Mouse (Mus musculus) erythroblast, adult 5-6 weeks (primary cell): ENCODE measurements around the gene Lrp5. TPM values are rescaled to one million over a fixed set of nuclear protein-coding genes. Genes with fewer than 3 reads are reported as not detected.

Experiments used
- ATAC-seq: replicated peaks from 2 replicates; pipeline ENCODE4 v1.8.0; 2016; ENCODE audit warnings: moderate number of reproducible peaks, mild to moderate bottlenecking, moderate TSS enrichment, inconsistent platforms; ENCODE audit not compliant: poor library complexity, low FRiP score, severe bottlenecking
- total RNA-seq, 2 experiments: library from RNA; stranded (forward) in 1 of 2; stranded (reverse) in 1 of 2; fragments of 150-400 nt in 1 of 2; fragments of 200-764, 138-1000 nt in 1 of 2; gene quantifications; 2 replicates each; pipeline versions ENCODE4 v1.2.3 to v1.2.4; 2015 to 2017; ENCODE audit warnings: low replicate concordance in 2 of 2

Gene Lrp5
- total RNA-seq, 2 experiments from 2014 or later = 2.7 to 3.8 TPM

GRCm38 (mm10) chr19:3576451-3577264 is 109.7 kb downstream of the Lrp5 start:
- ATAC-seq = no peak

GRCm38 (mm10) chr19:3575632-3576384 is 110.6 kb downstream of the Lrp5 start, which contains the start of gene Ppp6r3:
Ppp6r3 (minus strand) TSS chr19:3575749.
- ATAC-seq = peak; percentile 96

DNA sequence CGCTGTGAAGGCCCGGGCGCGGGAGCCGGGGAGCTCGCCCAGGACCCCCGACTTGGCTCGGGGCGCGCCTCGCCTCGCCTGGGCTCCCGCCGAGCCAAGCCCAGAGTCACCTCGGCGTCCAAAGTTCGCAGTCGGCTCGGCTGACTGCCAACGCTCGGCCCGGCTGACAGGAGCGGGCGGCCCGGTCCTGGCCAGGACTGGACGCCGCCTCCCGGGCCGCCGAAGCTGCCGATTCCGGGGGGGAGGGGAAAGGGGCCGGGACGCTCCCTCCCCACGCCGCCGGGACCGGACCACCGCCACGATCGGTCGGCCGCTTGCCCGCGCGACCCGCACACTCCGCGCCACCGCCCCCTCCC is 111.1 kb downstream of the Lrp5 start:
- ATAC-seq = peak; percentile 14

- ATAC-seq = no peak
Measured at GRCm38 (mm10) chr19:3574593-3575094, 111.7 kb downstream of the Lrp5 start.

- ATAC-seq = no peak
Measured at GRCm38 (mm10) chr19:3564309-3564708, 122.1 kb downstream of the Lrp5 start.

DNA sequence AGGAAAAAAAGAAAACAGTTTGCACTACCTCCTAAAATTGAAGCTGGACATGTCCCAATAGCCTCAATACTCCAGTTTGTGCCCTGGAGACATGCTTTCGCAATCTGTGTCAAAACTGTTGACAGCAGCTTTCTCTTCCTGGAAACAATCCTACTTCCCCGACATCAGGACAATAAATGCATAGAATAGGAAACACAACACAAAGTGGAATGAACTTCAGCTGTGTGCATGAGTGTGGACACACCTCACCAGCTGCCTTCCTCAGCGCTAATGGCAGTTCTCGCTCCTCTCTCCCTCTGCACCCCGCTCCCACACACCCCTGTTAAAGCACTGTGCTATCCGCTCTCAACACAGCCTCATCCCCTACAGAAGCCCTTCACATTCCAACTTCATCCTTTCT is 123.6 kb downstream of the Lrp5 start:
- ATAC-seq = no peak

DNA sequence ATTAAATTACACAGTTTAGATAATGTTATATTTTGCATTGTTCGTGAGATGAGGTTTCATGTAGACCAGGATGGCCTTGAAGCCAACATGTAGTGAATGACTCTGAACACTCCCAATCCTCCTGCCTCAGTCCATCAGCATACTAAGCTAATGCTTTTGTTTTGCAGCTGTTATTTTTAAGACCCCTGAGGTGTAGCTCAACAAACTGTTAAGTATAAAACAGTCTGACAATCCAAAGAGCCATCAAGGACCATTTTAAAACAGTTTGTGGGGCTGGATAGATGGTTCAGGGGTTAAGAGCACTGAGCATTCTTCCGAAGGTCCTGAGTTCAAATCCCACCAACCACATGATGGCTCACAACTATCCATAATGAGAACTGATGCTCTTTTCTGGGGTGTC is 124.1 kb downstream of the Lrp5 start:
- ATAC-seq = no peak

DNA sequence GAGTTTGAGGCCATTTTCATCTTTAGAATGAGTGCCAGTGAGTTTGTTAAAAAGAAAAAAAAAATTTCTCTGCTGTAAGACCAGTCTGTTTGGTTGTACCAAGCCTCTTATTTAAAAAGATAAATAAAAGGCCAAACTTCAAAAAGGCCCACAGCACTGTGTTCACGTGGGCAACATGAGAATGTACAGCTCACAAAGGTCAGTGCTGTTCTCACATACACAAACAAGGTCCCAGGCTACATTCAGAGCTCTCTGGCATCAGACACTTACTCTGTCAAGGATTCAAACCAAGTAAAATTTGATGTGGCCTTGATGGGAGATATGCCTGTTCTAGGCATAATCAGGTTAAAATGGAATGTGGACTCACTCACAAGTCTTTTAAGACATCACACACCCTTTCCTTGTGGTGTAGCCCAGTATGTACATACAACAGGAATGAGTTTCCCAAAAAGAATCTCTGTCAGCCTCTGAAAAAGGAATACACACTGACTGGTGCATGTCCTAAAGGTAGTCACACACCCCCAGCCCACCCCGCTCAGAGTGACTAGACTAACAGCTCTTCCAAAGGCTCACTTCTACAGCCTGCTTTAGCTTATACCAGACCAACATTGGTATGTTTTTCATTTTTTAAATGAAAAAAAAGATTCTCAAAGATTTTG is 130.1 kb downstream of the Lrp5 start:
- no peak for ATAC-seq

GRCm38 (mm10) chr19:3554785-3555184 is 131.6 kb downstream of the Lrp5 start:
- no peak for ATAC-seq

DNA sequence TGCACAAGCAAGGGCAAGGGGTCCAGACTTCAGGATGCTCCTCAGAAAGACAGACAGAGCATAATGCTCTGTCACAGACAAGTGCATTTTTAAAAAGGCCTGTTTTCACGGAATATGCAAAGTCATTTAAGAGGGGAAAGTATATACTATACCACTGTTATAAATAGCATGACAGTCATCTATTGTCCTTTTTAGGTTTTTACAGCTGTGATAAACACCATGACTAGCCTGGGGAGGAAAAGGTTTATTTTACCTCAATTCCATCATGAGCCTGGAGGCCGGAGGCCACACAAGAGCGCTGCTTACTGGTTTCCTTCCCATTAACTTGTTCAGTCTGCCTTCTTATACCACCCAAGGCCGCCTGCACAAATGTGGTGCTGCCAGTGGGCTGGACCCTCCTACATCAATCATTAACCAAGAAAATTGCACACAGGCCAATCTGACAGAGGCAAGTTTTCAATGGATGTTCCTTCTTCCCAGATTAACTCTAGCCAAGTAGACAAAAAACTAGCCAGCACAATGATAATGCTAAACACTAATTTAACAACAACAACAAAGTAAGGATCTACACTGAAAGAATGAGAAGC is 134.7 kb downstream of the Lrp5 start:
- ATAC-seq = no peak

GRCm38 (mm10) chr19:3550101-3550500 is 136.3 kb downstream of the Lrp5 start:
- no peak for ATAC-seq

DNA sequence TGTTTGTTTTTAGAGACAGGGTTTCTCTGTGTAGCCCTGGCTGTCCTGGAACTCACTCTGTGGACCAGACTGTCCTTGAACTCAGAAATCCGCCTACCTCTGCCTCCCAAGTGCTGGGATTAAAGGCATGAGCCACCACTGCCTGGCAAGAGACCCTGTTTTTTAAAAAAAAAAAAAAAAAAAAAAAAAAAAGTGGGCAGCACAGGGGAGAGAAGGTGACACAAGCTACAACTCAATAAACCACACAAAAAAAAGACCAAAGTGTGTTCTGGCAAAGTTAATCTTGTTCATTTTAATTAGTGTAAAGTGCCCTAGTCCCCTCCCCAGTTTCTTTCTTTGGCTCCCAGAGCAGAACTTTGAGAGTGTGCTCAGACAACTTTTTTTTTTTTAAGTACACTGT is 137.1 kb downstream of the Lrp5 start:
- no peak for ATAC-seq

GRCm38 (mm10) chr19:3548311-3548710 is 138.1 kb downstream of the Lrp5 start:
- ATAC-seq = no peak

DNA sequence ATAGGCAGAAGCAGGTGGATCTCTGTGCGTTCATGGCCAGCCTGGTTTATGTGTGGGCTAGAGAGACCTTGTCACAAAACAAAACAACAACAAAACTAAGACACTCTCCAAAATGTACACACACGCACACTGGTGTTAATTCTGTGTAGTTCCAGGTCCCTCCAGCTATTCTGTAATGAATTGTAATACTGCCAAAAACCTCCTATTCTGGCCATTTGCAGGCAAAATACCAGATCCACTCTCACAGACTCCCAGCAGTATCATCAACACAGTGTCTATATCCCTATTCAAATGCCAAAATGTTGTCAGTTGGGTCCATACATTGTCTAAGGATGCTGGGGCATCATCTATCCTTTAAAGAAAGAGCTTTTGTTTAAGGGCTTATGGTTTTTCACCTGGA is 141.4 kb downstream of the Lrp5 start:
- ATAC-seq = no peak

DNA sequence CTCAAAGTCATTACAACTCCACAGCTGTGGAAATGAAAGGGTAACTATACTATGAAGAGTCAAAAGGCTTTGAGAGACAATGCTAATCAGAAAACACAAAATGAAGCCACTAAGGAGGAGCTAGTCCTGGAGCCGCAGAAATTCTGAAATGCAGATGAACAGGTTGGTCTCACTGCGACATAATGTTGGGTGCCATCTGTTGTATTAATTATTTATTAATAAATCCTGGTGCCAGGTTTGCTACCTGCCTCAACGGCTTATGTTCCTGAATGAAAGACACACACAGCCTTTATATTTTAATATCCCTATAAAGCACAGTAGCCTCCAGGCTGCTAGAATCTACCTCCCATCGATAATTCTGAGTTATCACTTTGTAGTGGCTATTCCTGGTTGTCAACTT is 143.8 kb downstream of the Lrp5 start:
- ATAC-seq = no peak

DNA sequence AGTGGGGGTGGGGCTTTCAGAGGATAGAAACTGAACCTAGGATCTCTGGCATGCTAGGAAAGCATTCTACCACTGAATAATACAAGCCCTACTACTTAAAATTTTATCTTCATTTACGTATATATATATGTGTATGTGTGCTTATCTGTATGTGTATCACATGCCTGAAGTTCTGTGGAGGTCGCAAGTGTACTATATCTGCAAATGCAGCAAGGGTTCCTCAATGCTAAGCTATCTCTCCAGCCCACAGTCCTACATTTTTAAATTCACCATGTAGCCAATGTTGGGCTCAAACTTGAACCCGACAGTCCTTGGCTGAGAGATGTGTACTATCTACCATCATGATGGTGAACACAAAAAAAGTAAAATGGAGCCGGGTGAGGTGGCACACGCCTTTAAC is 145.4 kb downstream of the Lrp5 start:
- no peak for ATAC-seq

- ATAC-seq = no peak
Measured at GRCm38 (mm10) chr19:3540254-3540653, 146.1 kb downstream of the Lrp5 start.

DNA sequence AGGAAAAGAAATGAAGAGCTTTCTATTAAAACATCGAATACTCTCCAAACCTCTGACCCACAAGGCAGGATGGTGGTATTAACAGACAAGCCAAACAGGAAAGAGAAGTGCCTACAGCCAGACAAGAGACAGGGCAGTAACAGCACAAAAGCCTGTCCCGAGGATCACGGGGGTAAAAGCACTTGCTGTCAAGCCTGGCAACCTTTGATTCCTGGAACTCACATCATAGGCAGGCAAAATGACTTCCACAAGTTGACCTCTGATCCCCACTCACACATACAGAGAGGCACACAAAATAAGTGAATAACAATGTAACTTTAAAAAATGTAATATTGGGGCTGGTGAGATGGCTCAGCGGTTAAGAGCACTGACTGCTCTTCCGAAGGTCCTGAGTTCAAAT is 146.9 kb downstream of the Lrp5 start:
- no peak for ATAC-seq

- no peak for ATAC-seq
Measured at GRCm38 (mm10) chr19:3537658-3538057, 148.7 kb downstream of the Lrp5 start.

DNA sequence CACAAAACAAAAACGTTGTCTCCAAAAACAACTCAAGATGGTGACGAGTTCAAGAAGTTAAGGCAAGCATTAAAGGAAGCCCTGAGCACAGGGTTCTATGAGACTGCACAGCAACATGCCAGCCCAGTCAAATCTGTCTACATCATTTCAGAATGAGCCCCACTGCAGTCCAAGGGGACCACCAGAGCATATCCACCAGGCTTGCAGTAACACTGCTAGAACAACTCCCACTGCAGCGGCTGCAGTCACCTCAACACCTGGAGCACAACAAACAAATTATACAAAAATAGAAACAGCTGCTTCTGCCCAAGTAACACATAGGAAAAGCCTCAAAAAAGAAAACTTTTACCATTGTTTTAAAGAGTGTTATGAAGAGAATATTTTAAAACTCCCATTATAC is 151.4 kb downstream of the Lrp5 start:
- no peak for ATAC-seq
